Mouse (Mus musculus) R1 (cell line): ENCODE measurements at regions not wholly inside any gene's neighbourhood (a gene's known extent, or its start where the extent isn't known, plus 50 kb on each side); places are given as distances from the start of the nearest gene placed in this dataset.

Experiments used
- DNase-seq: peaks from one replicate; pipeline ENCODE4 v3.0.0-alpha.2; 2018; ENCODE audit warnings: low read depth, low spot score

GRCm38 (mm10) chr5:126933466-126933865 lies 308.1 kb upstream of the Tmem132c start:
- peak; percentile 20 for DNase-seq

GRCm38 (mm10) chr5:126944861-126945260 lies 296.7 kb upstream of the Tmem132c start:
- no peak for DNase-seq

- DNase-seq: no peak
Measured at GRCm38 (mm10) chr5:126954189-126954588, 287.4 kb upstream of the Tmem132c start.

- DNase-seq: no peak
Measured at GRCm38 (mm10) chr5:126954634-126955033, 287.0 kb upstream of the Tmem132c start.

- peak; percentile 14 for DNase-seq
Measured at GRCm38 (mm10) chr5:126964577-126964976, 277.0 kb upstream of the Tmem132c start.

- no peak for DNase-seq
Measured at GRCm38 (mm10) chr5:126967076-126967475, 274.5 kb upstream of the Tmem132c start.

GRCm38 (mm10) chr5:126969373-126969772 lies 272.2 kb upstream of the Tmem132c start:
- no peak for DNase-seq

- no peak for DNase-seq
Measured at GRCm38 (mm10) chr5:126971284-126971683, 270.3 kb upstream of the Tmem132c start.

- no peak for DNase-seq
Measured at GRCm38 (mm10) chr5:126971981-126972380, 269.6 kb upstream of the Tmem132c start.

GRCm38 (mm10) chr5:126973425-126973824 lies 268.2 kb upstream of the Tmem132c start:
- no peak for DNase-seq

- DNase-seq: no peak
Measured at GRCm38 (mm10) chr5:126974565-126974964, 267.0 kb upstream of the Tmem132c start.

- DNase-seq: peak; percentile 56
Measured at GRCm38 (mm10) chr5:126995577-126995976, 246.0 kb upstream of the Tmem132c start.

- DNase-seq: no peak
Measured at GRCm38 (mm10) chr5:127014166-127014565, 227.4 kb upstream of the Tmem132c start.

GRCm38 (mm10) chr5:127016467-127017060 lies 225.0 kb upstream of the Tmem132c start:
- no peak for DNase-seq

GRCm38 (mm10) chr5:127017971-127018370 lies 223.6 kb upstream of the Tmem132c start:
- no peak for DNase-seq

- no peak for DNase-seq
Measured at GRCm38 (mm10) chr5:127036472-127036871, 205.1 kb upstream of the Tmem132c start.

- no peak for DNase-seq
Measured at GRCm38 (mm10) chr5:127057770-127058169, 183.8 kb upstream of the Tmem132c start.

- DNase-seq: peak; percentile 28
Measured at GRCm38 (mm10) chr5:127074327-127074726, 167.3 kb upstream of the Tmem132c start.
